Mouse (Mus musculus) left cerebral cortex, postnatal 10 days (tissue): Measurements from ENCODE around the gene Paqr8. TPM values are rescaled to one million over a fixed set of nuclear protein-coding genes. Genes with fewer than 3 reads are reported as not detected.
A peak's percentile ranks its signal among the peaks of the same experiment; 100 is the strongest.

Experiments
- DNase-seq, 2 experiments: peaks; one replicate each; pipeline ENCODE4 v3.0.0; 2021 to 2022; ENCODE audit warnings: low spot score in 2 of 2, mixed read lengths in 1 of 2; ENCODE audit errors: extremely low spot score in 1 of 2
- intact Hi-C: fragments of 180-260 bp; cut with DNase I; formaldehyde crosslinking; loops from one replicate; pipeline ENCODE4 v1.15.1; 2025
- total RNA-seq, 2 experiments: library from RNA; stranded (reverse); gene quantifications; 2 replicates each; pipeline ENCODE4 v1.2.3; 2021

Paqr8 gene
- total RNA-seq, 2 experiments from 2014 or later: 61.6 to 87.0 TPM

GRCm38 (mm10) chr1:20941322-20941721 is 50.9 kb downstream of the Paqr8 start:
- DNase-seq: no peak
- intact Hi-C loops: loop anchor here (10.0 kb wide), 1 partner anchor 1323 kb away; no protein-coding TSS in a partner anchor

GRCm38 (mm10) chr1:20941857-20942256 is 51.5 kb downstream of the Paqr8 start:
- DNase-seq: no peak
- intact Hi-C loops: loop anchor here (10.0 kb wide), 1 partner anchor 1323 kb away; no protein-coding TSS in a partner anchor

GRCm38 (mm10) chr1:20943016-20943415 is 52.6 kb downstream of the Paqr8 start:
- no peak for DNase-seq
- intact Hi-C loops: loop anchor here (10.0 kb wide), 1 partner anchor 1322 kb away; no protein-coding TSS in a partner anchor

GRCm38 (mm10) chr1:20951300-20951763 is 60.9 kb downstream of the Paqr8 start, which contains the start of gene Efhc1:
Gene Efhc1 (plus strand): TSS chr1:20951626.
- peak; percentile 89 to 97 for DNase-seq
- intact Hi-C loops: loop anchor here (5.0 kb wide), 1 partner anchor 121 kb away; no protein-coding TSS in a partner anchor

GRCm38 (mm10) chr1:20951799-20952198 is 61.4 kb downstream of the Paqr8 start:
- intact Hi-C loops: loop anchor here (5.0 kb wide), 1 partner anchor 121 kb away; no protein-coding TSS in a partner anchor
- DNase-seq: no peak

GRCm38 (mm10) chr1:20954876-20955275 is 64.5 kb downstream of the Paqr8 start:
- intact Hi-C loops: loop anchor here (5.0 kb wide), 1 partner anchor 117 kb away; no protein-coding TSS in a partner anchor
- no peak for DNase-seq

GRCm38 (mm10) chr1:20969642-20970041 is 79.2 kb downstream of the Paqr8 start:
- no peak for DNase-seq
- intact Hi-C loops: no loop called here

- DNase-seq: no peak
- intact Hi-C loops: no loop called here
These were observed 83.0 kb downstream of the Paqr8 start for GRCm38 (mm10) chr1:20973389-20973788.

GRCm38 (mm10) chr1:20974341-20975135 is 84.1 kb downstream of the Paqr8 start:
- intact Hi-C loops: no loop called here

GRCm38 (mm10) chr1:20980553-20980952 is 90.1 kb downstream of the Paqr8 start:
- intact Hi-C loops: loop anchor here (5.0 kb wide), 1 partner anchor 43 kb away; no protein-coding TSS in a partner anchor
- DNase-seq: no peak

More at GRCm38 (mm10) chr1:20974341-20975135, 84.1 kb downstream of the Paqr8 start:
- no peak for DNase-seq

- no peak for DNase-seq
- intact Hi-C loops: loop anchor here (5.0 kb wide), 1 partner anchor 44 kb away; no protein-coding TSS in a partner anchor
These were observed 91.4 kb downstream of the Paqr8 start for GRCm38 (mm10) chr1:20981764-20982163.

- no peak for DNase-seq
- intact Hi-C loops: loop anchor here (5.0 kb wide), 1 partner anchor 47 kb away; no protein-coding TSS in a partner anchor
These were observed 93.7 kb downstream of the Paqr8 start for GRCm38 (mm10) chr1:20984103-20984502.

GRCm38 (mm10) chr1:20984582-20984981 is 94.2 kb downstream of the Paqr8 start:
- DNase-seq: no peak
- intact Hi-C loops: loop anchor here (5.0 kb wide), 1 partner anchor 47 kb away; no protein-coding TSS in a partner anchor

- intact Hi-C loops: no loop called here
- DNase-seq: no peak
These were observed 96.1 kb downstream of the Paqr8 start for GRCm38 (mm10) chr1:20986378-20987056.

Other genes starting within 250 kb of the Paqr8 start
- gene Il17a, start 159.7 kb upstream of the Paqr8 start, total RNA-seq: not detected
- not detected for gene Il17f, start 100.0 kb upstream of the Paqr8 start, total RNA-seq
- gene Mcm3, start 70.3 kb upstream of the Paqr8 start, total RNA-seq: 1 to 10 TPM; 4.8 to 5.4 TPM
- gene Efhc1, start 61.0 kb downstream of the Paqr8 start, total RNA-seq: 1 to 10 TPM; 1.4 to 1.7 TPM
- gene Tram2, start 188.6 kb downstream of the Paqr8 start, total RNA-seq: 1 to 10 TPM; 2.5 to 2.9 TPM